Mouse (Mus musculus) lung, embryonic 15.5 days (tissue): ENCODE measurements around the gene Itsn2. TPM values are rescaled to one million over a fixed set of nuclear protein-coding genes. Genes with fewer than 3 reads are reported as not detected.

Source experiments
- ATAC-seq: fragments of 200-750 bp; cut with Nextera tagmentation; 2 replicates; pipeline ENCODE4 v1.8.0; 2017; ENCODE audit warnings: moderate number of reproducible peaks, borderline replicate concordance; ENCODE audit not compliant: low FRiP score, low TSS enrichment; ENCODE audit errors: extremely low read depth
- H3K27ac ChIP-seq: fragments of 300-500 bp; sonication (generic); 2 replicates; pipeline ENCODE4 v1.5.1; 2015; ENCODE audit warnings: moderate library complexity, mild to moderate bottlenecking, inconsistent platforms
- H3K27me3 ChIP-seq: fragments of 300-500 bp; sonication (generic); 2 replicates; pipeline ENCODE4 v1.6.1; 2015; ENCODE audit warnings: inconsistent platforms
- H3K36me3 ChIP-seq: fragments of 300-500 bp; sonication (generic); 2 replicates; pipeline ENCODE4 v1.6.1; 2015; ENCODE audit warnings: inconsistent platforms
- H3K4me1 ChIP-seq: fragments of 300-500 bp; sonication (generic); 2 replicates; pipeline ENCODE4 v1.6.1; 2015; ENCODE audit warnings: inconsistent platforms
- H3K4me2 ChIP-seq: fragments of 300-500 bp; sonication (generic); 2 replicates; pipeline ENCODE4 v1.6.1; 2015; ENCODE audit warnings: inconsistent platforms, mild to moderate bottlenecking, moderate library complexity
- H3K4me3 ChIP-seq: fragments of 300-500 bp; sonication (generic); 2 replicates; pipeline ENCODE4 v1.5.1; 2015; ENCODE audit warnings: mild to moderate bottlenecking, inconsistent platforms
- H3K9ac ChIP-seq: fragments of 300-500 bp; sonication (generic); 2 replicates; pipeline ENCODE4 v1.6.1; 2015; ENCODE audit warnings: inconsistent platforms
- H3K9me3 ChIP-seq: fragments of 300-500 bp; sonication (generic); 2 replicates; pipeline ENCODE4 v1.6.1; 2016; ENCODE audit warnings: inconsistent platforms
- WGBS: fragments of 180-500 bp; shearing (Covaris S2); methylation state at CpG from one replicate; pipeline ENCODE4 v1.1.7; 2015; 5-methylcytosine and 5-hydroxymethylcytosine counted together
- polyA plus RNA-seq: library from polyadenylated mRNA; unstranded; fragments of >200 nt; fragmentation: Nextera tagmentation; extraction: Ambion mirVana; gene quantifications from 2 replicates; pipeline ENCODE4 v1.2.1, GENCODE M21; 2015

Gene Itsn2
- polyA plus RNA-seq, 1 experiment from 2014 or later = 42.2 TPM

DNA sequence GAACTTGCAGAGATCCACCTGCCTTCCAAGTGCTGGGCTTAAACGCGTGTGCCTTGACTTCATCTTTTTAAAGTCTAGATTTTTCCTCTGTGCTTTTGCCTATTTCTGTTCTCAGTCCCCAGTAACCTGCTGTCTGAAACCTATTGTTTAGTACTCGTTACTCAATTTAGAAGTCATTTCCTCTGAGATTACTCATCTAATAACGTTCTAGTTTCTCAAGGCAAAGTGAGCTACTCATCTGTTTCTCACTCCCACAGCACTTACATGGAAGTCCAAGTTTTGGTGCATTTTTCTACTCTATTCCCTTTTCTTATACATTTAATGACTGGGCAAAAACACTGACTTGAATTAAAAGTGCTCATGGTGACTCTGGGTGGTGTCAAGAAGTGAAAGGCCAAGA, 7.3 kb downstream of the Itsn2 start:
- H3K27me3 ChIP-seq = no peaks in the 10 kb centered on the region
- WGBS = 76% methylated on average over 4 of the region's 4 CpGs
- no peak overlapping the region for H3K9ac ChIP-seq
- no peaks in the 10 kb centered on the region for H3K9me3 ChIP-seq
- no peaks in the 10 kb centered on the region for H3K36me3 ChIP-seq
- no peaks in the 10 kb centered on the region for H3K4me1 ChIP-seq
- no peak overlapping the region for H3K4me3 ChIP-seq
- no peak overlapping the region for H3K4me2 ChIP-seq
- H3K27ac ChIP-seq = no peak overlapping the region
- ATAC-seq = no peak

DNA sequence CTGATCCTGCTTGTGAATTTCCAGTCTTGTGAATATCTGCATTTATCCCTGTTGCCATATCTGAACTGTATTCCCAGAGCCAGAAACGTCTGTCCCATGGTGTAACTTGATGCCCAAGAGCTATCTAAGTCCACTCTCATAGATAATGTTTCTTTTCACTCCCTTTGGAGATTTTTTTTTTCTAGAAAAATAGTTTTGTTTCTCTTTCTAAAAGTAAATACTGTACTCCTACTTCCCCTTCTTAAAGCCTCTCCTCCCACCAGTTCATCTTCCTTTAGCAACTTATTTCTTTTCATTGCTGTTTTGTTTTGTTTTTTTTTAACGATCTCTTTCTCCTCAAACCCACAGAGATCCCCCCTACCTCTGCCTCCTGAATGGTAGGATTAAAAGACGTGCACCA, 14.2 kb downstream of the Itsn2 start:
- H3K9ac ChIP-seq = no peak overlapping the region
- no peak overlapping the region for H3K4me3 ChIP-seq
- no peaks in the 10 kb centered on the region for H3K9me3 ChIP-seq
- no peak for ATAC-seq
- no peaks in the 10 kb centered on the region for H3K36me3 ChIP-seq
- no peak overlapping the region for H3K27ac ChIP-seq
- H3K4me2 ChIP-seq = no peak overlapping the region
- no peaks in the 10 kb centered on the region for H3K27me3 ChIP-seq
- 44% methylated on average over 3 of the region's 3 CpGs for WGBS
- H3K4me1 ChIP-seq = no peaks in the 10 kb centered on the region

DNA sequence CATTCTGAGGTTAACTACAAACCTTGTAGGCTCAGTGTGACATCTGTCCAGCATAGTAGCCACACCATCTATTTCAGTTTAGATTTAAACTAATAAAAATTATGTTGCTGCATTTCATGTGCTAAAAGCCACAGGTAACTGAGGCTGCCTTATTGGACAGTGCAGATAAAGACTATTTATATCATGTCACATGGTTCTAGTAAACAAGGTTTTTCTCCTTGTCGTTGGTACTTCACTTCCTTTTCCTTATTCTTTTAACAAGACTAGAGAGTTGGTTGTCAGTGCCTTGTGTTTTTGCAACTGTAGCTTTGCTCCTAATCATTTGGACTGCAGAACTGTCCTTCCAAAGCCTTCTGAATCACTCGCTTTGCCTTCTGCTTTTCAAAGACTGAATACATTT, 22.3 kb downstream of the Itsn2 start:
- Histone ChIP-seq H3K9me3 (no peaks in the 10 kb centered on the region), H3K27me3 (no peaks in the 10 kb centered on the region), H3K27ac (no peak overlapping the region), H3K36me3 (no peaks in the 10 kb centered on the region), H3K4me2 (no peak overlapping the region), H3K4me1 (no peaks in the 10 kb centered on the region), H3K9ac (no peak overlapping the region), H3K4me3 (no peak overlapping the region)
- no peak for ATAC-seq
- 50% methylated on average over 2 of the region's 2 CpGs for WGBS

DNA sequence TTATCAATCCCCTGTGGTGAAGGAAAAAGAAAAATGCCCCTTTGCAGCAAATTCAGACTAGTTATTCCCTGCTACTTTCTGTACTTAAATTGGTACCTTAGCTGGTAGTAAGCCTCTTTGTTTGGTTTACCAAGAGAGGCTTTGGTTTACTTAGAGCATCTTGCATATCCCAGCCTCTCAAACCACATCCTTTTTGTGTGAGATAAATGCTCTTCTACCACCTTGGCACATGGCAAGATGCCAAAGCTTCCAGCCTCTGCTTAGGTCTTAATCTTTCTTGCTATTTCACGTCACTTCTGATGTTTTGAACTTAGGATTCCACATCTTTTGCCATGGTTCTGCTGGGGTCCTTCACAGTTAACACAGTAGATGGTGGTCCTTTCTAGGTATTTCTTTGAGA, 31.8 kb downstream of the Itsn2 start:
- Histone ChIP-seq H3K9ac (no peak overlapping the region), H3K27me3 (no peaks in the 10 kb centered on the region), H3K27ac (no peak overlapping the region), H3K4me2 (no peak overlapping the region), H3K36me3 (peaks cover 8% of the 10 kb centered on the region; the same call in 1 of the 2 replicates), H3K9me3 (no peaks in the 10 kb centered on the region), H3K4me3 (no peak overlapping the region), H3K4me1 (no peaks in the 10 kb centered on the region)
- no peak for ATAC-seq
- 56% methylated on average over 1 of the region's 1 CpGs for WGBS

DNA sequence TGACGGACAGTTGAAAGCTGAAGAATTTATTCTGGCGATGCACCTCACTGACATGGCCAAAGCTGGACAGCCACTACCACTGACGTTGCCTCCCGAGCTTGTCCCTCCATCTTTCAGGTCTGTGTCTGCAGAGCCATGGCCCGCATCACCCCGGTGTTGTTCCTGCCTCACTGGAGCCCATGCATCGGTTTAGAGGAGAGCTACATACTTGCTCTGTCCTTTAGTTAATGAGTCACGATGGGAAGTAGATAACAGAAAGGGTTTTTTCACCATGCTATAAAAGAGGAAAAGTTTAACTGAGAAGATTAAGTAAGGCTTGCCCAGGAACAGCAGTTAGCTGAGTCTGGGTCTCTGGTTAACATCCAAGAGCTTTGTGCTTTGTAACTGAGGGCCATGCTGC, 40.5 kb downstream of the Itsn2 start:
- no peak overlapping the region for H3K4me3 ChIP-seq
- no peak overlapping the region for H3K27ac ChIP-seq
- H3K9me3 ChIP-seq = no peaks in the 10 kb centered on the region
- 89% methylated on average over 8 of the region's 8 CpGs for WGBS
- no peak overlapping the region for H3K4me2 ChIP-seq
- no peaks in the 10 kb centered on the region for H3K4me1 ChIP-seq
- H3K36me3 ChIP-seq = peaks cover 61% of the 10 kb centered on the region
- ATAC-seq = no peak
- no peak overlapping the region for H3K9ac ChIP-seq
- no peaks in the 10 kb centered on the region for H3K27me3 ChIP-seq

DNA sequence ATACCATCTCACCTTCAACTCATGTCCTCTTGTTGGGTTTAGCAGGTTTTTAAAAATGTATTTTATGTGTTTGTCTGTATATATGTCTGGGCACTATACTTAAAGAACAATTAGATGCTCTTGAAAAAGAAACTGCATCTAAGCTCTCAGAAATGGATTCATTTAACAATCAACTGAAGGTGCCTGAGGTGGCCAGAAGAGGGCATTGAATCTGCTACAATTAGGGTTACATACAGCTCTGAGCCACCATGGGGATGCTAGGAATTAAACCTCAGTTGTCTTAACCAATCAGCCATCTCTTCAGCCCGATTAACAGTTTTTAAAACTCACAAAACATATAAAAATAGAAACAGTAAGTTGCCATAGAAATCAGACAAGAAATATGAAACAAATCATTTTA, 46.0 kb downstream of the Itsn2 start:
- Histone ChIP-seq H3K27me3 (no peaks in the 10 kb centered on the region), H3K27ac (no peak overlapping the region), H3K4me1 (no peaks in the 10 kb centered on the region), H3K9me3 (no peaks in the 10 kb centered on the region), H3K9ac (no peak overlapping the region), H3K36me3 (peaks cover 50% of the 10 kb centered on the region), H3K4me2 (no peak overlapping the region), H3K4me3 (no peak overlapping the region)
- ATAC-seq = no peak
- WGBS = 95% methylated on average over 1 of the region's 1 CpGs

DNA sequence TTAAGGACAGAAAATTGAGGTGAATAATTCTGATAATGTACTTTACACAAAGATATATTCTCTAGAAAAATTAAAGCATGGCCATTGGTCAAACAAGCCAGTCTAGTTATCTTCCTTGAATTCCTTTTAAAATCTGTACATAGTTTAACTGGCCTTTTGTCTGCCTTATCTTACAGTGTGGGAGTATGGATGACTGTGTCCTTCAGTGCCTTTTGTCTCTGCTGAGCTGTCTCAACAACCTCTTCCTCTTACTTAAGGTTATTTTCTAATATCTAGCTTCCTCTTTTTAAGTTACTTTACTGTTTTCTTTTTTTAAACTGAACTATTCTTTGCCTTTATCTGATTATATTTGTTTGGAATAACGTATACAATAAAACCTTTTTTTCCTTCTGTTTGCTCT, 48.3 kb downstream of the Itsn2 start:
- Histone ChIP-seq H3K27me3 (no peaks in the 10 kb centered on the region), H3K4me1 (no peaks in the 10 kb centered on the region), H3K9me3 (no peaks in the 10 kb centered on the region), H3K36me3 (peaks cover 38% of the 10 kb centered on the region), H3K27ac (no peak overlapping the region), H3K4me2 (no peak overlapping the region), H3K4me3 (no peak overlapping the region), H3K9ac (no peak overlapping the region)
- no peak for ATAC-seq
- WGBS = 91% methylated on average over 1 of the region's 1 CpGs

DNA sequence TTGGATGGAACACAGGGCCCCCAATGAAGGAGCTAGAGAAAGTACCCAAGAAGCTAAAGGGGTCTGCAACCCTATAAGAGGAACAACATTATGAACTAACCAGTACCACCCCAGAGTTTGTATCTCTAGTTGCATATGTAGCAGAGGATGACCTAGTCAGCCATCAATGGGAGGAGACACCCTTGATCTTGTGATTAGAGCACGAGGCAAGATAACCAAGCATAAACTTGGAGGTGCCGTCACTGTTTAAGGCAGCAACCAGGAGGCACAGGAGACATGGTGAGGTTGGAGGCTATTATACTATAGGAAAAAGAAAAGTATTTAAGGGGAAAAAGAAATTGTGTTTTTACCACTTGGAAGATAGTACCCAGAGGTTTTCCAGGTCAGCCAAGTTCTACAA, 64.4 kb downstream of the Itsn2 start:
- H3K27me3 ChIP-seq = no peaks in the 10 kb centered on the region
- no peaks in the 10 kb centered on the region for H3K4me1 ChIP-seq
- no peaks in the 10 kb centered on the region for H3K9me3 ChIP-seq
- peaks cover 35% of the 10 kb centered on the region for H3K36me3 ChIP-seq
- ATAC-seq = no peak
- no peak overlapping the region for H3K9ac ChIP-seq
- no peak overlapping the region for H3K4me3 ChIP-seq
- no peak overlapping the region for H3K27ac ChIP-seq
- WGBS = 85% methylated on average over 2 of the region's 2 CpGs
- H3K4me2 ChIP-seq = no peak overlapping the region

DNA sequence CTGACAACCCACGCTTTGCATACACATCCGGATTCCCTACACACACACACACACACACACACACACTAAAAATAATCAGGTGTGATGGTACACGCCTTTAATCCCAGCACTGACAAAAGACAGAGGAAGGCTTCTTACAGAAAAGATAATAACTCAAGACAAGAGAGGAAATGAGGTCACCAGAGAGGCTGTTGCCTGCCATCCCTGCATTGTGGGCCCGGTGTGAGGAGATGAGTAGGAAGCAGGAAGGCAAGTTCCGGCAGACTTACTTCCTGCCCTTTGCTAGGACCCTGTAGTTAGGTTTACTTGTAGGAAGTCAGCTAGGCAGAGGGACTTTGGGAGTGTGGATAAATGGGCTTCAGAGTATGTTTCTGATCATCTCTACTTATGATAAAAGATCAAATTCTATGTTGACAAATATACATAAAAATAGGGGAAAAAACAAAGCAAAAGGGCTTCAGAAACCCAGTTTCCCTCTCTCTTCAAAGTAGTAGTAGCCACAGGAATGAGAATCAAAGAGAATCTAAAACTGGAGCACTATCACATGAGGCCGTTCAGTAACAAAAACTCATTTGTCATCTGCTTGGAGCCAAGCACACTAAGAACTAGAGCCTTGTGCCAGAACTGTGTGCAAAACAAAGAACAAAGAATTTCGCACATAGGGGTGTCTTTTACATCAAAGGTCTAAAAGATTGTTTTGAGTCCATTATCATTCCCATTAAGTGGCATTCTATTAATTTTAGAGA, 72.7 kb downstream of the Itsn2 start:
- H3K36me3 ChIP-seq = peaks cover 41% of the 10 kb centered on the region
- no peaks in the 10 kb centered on the region for H3K27me3 ChIP-seq
- no peak overlapping the region for H3K27ac ChIP-seq
- no peak overlapping the region for H3K4me2 ChIP-seq
- 48% methylated on average over 7 of the region's 7 CpGs for WGBS
- H3K4me3 ChIP-seq = no peak overlapping the region
- ATAC-seq = no peak
- no peak overlapping the region for H3K9ac ChIP-seq
- H3K9me3 ChIP-seq = no peaks in the 10 kb centered on the region
- no peaks in the 10 kb centered on the region for H3K4me1 ChIP-seq

DNA sequence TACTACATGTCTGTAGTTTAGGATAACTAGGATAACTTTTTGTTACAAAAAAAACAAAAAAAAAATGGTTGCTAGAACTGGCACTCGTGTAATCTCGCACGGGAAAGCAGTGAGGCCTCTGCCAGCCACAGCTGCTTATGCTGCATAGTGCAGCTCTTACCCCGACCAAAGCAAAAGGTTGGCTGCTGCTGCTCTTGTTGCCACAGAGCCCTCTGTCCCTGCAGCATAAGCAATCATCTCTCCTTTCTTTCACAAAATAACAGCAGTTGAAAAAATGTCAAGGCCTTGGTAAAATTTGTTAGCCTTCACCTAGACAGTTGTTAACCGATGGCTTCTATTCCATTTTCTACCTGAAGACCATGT, 73.2 kb downstream of the Itsn2 start:
- Histone ChIP-seq H3K4me3 (no peak overlapping the region), H3K27me3 (no peaks in the 10 kb centered on the region), H3K27ac (no peak overlapping the region), H3K4me2 (no peak overlapping the region), H3K4me1 (no peaks in the 10 kb centered on the region), H3K9me3 (no peaks in the 10 kb centered on the region), H3K9ac (no peak overlapping the region), H3K36me3 (peaks cover 38% of the 10 kb centered on the region)
- 73% methylated on average over 5 of the region's 5 CpGs for WGBS
- ATAC-seq = no peak

DNA sequence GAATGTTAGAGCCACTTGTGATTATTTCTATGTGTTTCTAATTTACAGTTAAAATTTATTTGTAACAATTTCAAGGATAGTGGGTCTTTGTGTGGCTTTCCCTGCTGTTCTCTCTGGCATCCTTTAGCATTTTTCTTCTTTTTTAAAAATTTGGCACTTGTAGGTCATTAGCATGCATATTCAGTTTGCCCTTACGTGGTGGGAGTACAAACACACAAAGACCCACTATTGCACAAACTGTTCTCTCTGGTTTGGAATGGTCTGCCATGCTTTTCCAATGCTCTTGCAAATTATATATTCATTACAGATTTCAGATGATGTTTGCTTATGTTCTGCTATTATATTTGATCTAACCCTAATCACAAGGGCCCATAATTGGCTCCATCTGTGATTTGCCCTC, 83.9 kb downstream of the Itsn2 start:
- H3K36me3 ChIP-seq = peaks cover 54% of the 10 kb centered on the region

DNA sequence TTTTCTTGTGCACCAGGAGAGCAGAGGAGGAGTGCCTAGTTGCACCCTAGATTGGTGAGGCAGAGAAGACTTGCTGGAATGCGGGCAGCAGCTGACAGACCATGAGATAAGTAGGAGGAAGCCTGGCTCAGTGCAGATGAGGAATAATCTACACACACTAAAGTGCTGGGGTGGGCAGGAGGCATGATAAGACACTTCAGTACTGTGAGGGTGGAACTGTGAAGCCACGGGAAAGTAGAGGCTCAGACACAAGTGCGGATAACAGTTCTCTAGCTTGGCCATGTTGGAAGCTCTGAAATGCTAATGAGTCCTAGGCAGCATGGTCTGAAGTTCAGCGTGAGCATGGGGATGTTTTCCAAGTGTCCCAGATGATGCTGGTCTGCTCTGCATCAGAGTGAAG, 87.5 kb downstream of the Itsn2 start:
- WGBS = 60% methylated on average over 4 of the region's 4 CpGs

More for the DNA sequence above, 83.9 kb downstream of the Itsn2 start:
- no peaks in the 10 kb centered on the region for H3K9me3 ChIP-seq
- H3K4me2 ChIP-seq = no peak overlapping the region
- H3K27me3 ChIP-seq = no peaks in the 10 kb centered on the region
- H3K9ac ChIP-seq = no peak overlapping the region
- WGBS = 78% methylated on average over 1 of the region's 1 CpGs
- H3K4me3 ChIP-seq = no peak overlapping the region
- no peak for ATAC-seq
- no peaks in the 10 kb centered on the region for H3K4me1 ChIP-seq
- H3K27ac ChIP-seq = no peak overlapping the region

DNA sequence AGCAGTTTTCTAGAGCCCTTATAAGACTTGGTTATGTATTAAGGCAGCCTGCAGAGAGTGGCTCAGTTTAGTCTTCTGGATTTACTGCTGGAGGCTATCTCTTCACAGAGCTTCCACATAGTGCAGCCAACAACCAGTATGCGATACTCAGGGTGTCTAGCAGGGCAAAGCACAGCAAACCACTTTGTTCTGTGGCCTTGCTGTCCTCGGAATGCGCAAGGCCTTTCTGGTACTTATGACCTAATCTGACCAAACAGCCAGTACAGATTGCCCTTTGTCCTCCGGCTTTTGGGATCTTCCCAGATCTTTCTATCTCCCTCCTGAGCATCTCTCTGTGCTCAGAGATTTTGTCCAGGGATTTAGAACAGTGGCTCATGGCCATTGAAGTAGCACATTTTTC, 93.0 kb downstream of the Itsn2 start:
- no peaks in the 10 kb centered on the region for H3K36me3 ChIP-seq
- no peaks in the 10 kb centered on the region for H3K27me3 ChIP-seq
- no peaks in the 10 kb centered on the region for H3K9me3 ChIP-seq
- no peak for ATAC-seq
- no peak overlapping the region for H3K27ac ChIP-seq
- H3K9ac ChIP-seq = no peak overlapping the region
- H3K4me3 ChIP-seq = no peak overlapping the region
- no peaks in the 10 kb centered on the region for H3K4me1 ChIP-seq
- WGBS = 85% methylated on average over 4 of the region's 4 CpGs
- no peak overlapping the region for H3K4me2 ChIP-seq

More for the DNA sequence above, 87.5 kb downstream of the Itsn2 start:
- no peaks in the 10 kb centered on the region for H3K9me3 ChIP-seq
- no peak overlapping the region for H3K27ac ChIP-seq
- H3K4me1 ChIP-seq = no peaks in the 10 kb centered on the region
- no peak overlapping the region for H3K4me3 ChIP-seq
- ATAC-seq = no peak; the same call in 1 of the 2 replicates
- H3K27me3 ChIP-seq = no peaks in the 10 kb centered on the region
- H3K4me2 ChIP-seq = no peak overlapping the region
- no peak overlapping the region for H3K9ac ChIP-seq
- peaks cover 29% of the 10 kb centered on the region for H3K36me3 ChIP-seq
